Mouse (Mus musculus) stomach, embryonic 16.5 days (tissue): ENCODE results near the gene Dcaf17. TPM values are rescaled to one million over a fixed set of nuclear protein-coding genes. Genes with fewer than 3 reads are reported as not detected.

Experiments used
- ATAC-seq: fragments of 200-750 bp; cut with Nextera tagmentation; 2 replicates; pipeline ENCODE4 v1.8.0; 2017; ENCODE audit warnings: moderate number of reproducible peaks, moderate TSS enrichment; ENCODE audit not compliant: insufficient read depth, low FRiP score
- H3K27ac ChIP-seq: fragments of 300-500 bp; sonication (generic); 2 replicates; pipeline ENCODE4 v1.5.1; 2014; ENCODE audit warnings: low read length
- H3K27me3 ChIP-seq: fragments of 300-500 bp; sonication (generic); 2 replicates; pipeline ENCODE4 v1.6.1; 2014; ENCODE audit warnings: low read length, control low read depth, mixed read lengths; ENCODE audit not compliant: control insufficient read depth, insufficient read depth
- H3K36me3 ChIP-seq: fragments of 300-500 bp; sonication (generic); 2 replicates; pipeline ENCODE4 v1.6.1; 2014; ENCODE audit warnings: low read length; ENCODE audit not compliant: control insufficient read depth, insufficient read depth
- H3K4me1 ChIP-seq: fragments of 300-500 bp; sonication (generic); 2 replicates; pipeline ENCODE4 v1.6.1; 2014; ENCODE audit warnings: low read length, control low read depth, mixed read lengths; ENCODE audit not compliant: control insufficient read depth, insufficient read depth
- H3K4me2 ChIP-seq: fragments of 300-500 bp; sonication (generic); 2 replicates; pipeline ENCODE4 v1.6.1; 2014; ENCODE audit warnings: low read depth, low read length, mixed read lengths
- H3K4me3 ChIP-seq: fragments of 300-500 bp; sonication (generic); replicated peaks from 2 replicates; pipeline ENCODE4 v1.5.1; 2014; ENCODE audit warnings: mild to moderate bottlenecking, low read length
- H3K9ac ChIP-seq: fragments of 300-500 bp; sonication (generic); 2 replicates; pipeline ENCODE4 v1.6.1; 2014; ENCODE audit warnings: low read length
- H3K9me3 ChIP-seq: fragments of 300-500 bp; sonication (generic); replicated peaks from 2 replicates; pipeline ENCODE4 v1.6.1; 2016; ENCODE audit warnings: low read length, control low read depth; ENCODE audit not compliant: control insufficient read depth
- WGBS: fragments of 180-500 bp; shearing (Covaris S2); extraction: QIAGEN DNeasy Blood & Tissue Kit; methylation state at CpG from one replicate; pipeline ENCODE4 v1.1.7; 2014; 5-methylcytosine and 5-hydroxymethylcytosine counted together
- polyA plus RNA-seq: library from polyadenylated mRNA; unstranded; fragments of >200 nt; fragmentation: Nextera tagmentation; extraction: Ambion mirVana; gene quantifications from 2 replicates; pipeline ENCODE4 v1.2.1, GENCODE M21; 2015

The Dcaf17 gene
- polyA plus RNA-seq, 1 experiment from 2014 or later = 43.1 TPM

GRCm38 (mm10) chr2:71105469-71106215 is 50.5 kb downstream of the Dcaf17 start:
- Histone ChIP-seq H3K9me3 (no peaks in the 10 kb centered on the region), H3K9ac (no peak overlapping the region), H3K27ac (no peak overlapping the region), H3K4me3 (no peak overlapping the region), H3K36me3 (no peaks in the 10 kb centered on the region), H3K4me1 (no peaks in the 10 kb centered on the region), H3K27me3 (no peaks in the 10 kb centered on the region), H3K4me2 (no peak overlapping the region)
- 0 out of 2 replicates have a peak, but pooled peaks have one; percentile 10 for ATAC-seq
- 63% methylated on average over 14 of the region's 14 CpGs for WGBS

GRCm38 (mm10) chr2:71107225-71107624 is 52.1 kb downstream of the Dcaf17 start:
- WGBS = 73% methylated on average over 2 of the region's 2 CpGs
- no peak overlapping the region for H3K4me2 ChIP-seq
- H3K27ac ChIP-seq = no peak overlapping the region
- H3K4me3 ChIP-seq = no peak overlapping the region
- H3K9ac ChIP-seq = no peak overlapping the region
- no peaks in the 10 kb centered on the region for H3K4me1 ChIP-seq
- no peaks in the 10 kb centered on the region for H3K9me3 ChIP-seq
- no peaks in the 10 kb centered on the region for H3K27me3 ChIP-seq
- ATAC-seq = no peak
- H3K36me3 ChIP-seq = no peaks in the 10 kb centered on the region

GRCm38 (mm10) chr2:71108541-71108940 is 53.4 kb downstream of the Dcaf17 start:
- no peaks in the 10 kb centered on the region for H3K36me3 ChIP-seq
- H3K27ac ChIP-seq = no peak overlapping the region
- no peak overlapping the region for H3K4me3 ChIP-seq
- ATAC-seq = no peak
- H3K9me3 ChIP-seq = no peaks in the 10 kb centered on the region
- no peaks in the 10 kb centered on the region for H3K4me1 ChIP-seq
- no peaks in the 10 kb centered on the region for H3K27me3 ChIP-seq
- H3K9ac ChIP-seq = no peak overlapping the region
- H3K4me2 ChIP-seq = no peak overlapping the region
- 60% methylated on average over 3 of the region's 3 CpGs for WGBS

GRCm38 (mm10) chr2:71113489-71114171 is 58.5 kb downstream of the Dcaf17 start:
- Histone ChIP-seq H3K27me3 (no peaks in the 10 kb centered on the region), H3K9me3 (no peaks in the 10 kb centered on the region; the same call in 1 of the 2 replicates), H3K9ac (no peak overlapping the region), H3K27ac (no peak overlapping the region), H3K36me3 (no peaks in the 10 kb centered on the region), H3K4me2 (no peak overlapping the region), H3K4me3 (no peak overlapping the region), H3K4me1 (peaks cover 3% of the 10 kb centered on the region; the same call in 1 of the 2 replicates)
- 66% methylated on average over 6 of the region's 6 CpGs for whole genome bisulfite sequencing
- no peak for ATAC-seq

- Histone ChIP-seq H3K4me3 (no peak overlapping the region), H3K9me3 (no peaks in the 10 kb centered on the region; the same call in 1 of the 2 replicates), H3K36me3 (no peaks in the 10 kb centered on the region), H3K4me2 (no peak overlapping the region), H3K9ac (no peak overlapping the region), H3K27ac (no peak overlapping the region), H3K27me3 (no peaks in the 10 kb centered on the region), H3K4me1 (peaks cover 3% of the 10 kb centered on the region; the same call in 1 of the 2 replicates)
- ATAC-seq = no peak
- WGBS = 79% methylated on average over 4 of the region's 4 CpGs
Observed at GRCm38 (mm10) chr2:71116151-71116550, 61.0 kb downstream of the Dcaf17 start.

- Histone ChIP-seq H3K27ac (no peak within 1 kb of the TSS; the same call in 1 of the 2 replicates), H3K9me3 (no peaks in the 10 kb centered on the region; the same call in 1 of the 2 replicates), H3K9ac (peak within 1 kb of the TSS; percentile 73), H3K4me3 (peak within 1 kb of the TSS; percentile 55), H3K36me3 (no peaks in the 10 kb centered on the region), H3K4me2 (peak within 1 kb of the TSS; percentile 70), H3K4me1 (peaks cover 8% of the 10 kb centered on the region; the same call in 1 of the 2 replicates), H3K27me3 (no peaks in the 10 kb centered on the region)
- peak; percentile 85; the same call in 1 of the 2 replicates for ATAC-seq
- 3% methylated on average over 57 of the region's 60 CpGs for WGBS
Observed at GRCm38 (mm10) chr2:71117797-71118708, 62.9 kb downstream of the Dcaf17 start, which contains the start of gene Cybrd1. Cybrd1 (plus strand) TSS chr2:71117923.

GRCm38 (mm10) chr2:71120844-71121243 is 65.7 kb downstream of the Dcaf17 start:
- H3K36me3 ChIP-seq = no peaks in the 10 kb centered on the region
- H3K27ac ChIP-seq = no peak overlapping the region
- H3K4me2 ChIP-seq = no peak overlapping the region
- 84% methylated on average over 10 of the region's 10 CpGs for WGBS
- H3K27me3 ChIP-seq = no peaks in the 10 kb centered on the region
- no peak overlapping the region for H3K4me3 ChIP-seq
- H3K9ac ChIP-seq = no peak overlapping the region
- no peaks in the 10 kb centered on the region; the same call in 1 of the 2 replicates for H3K9me3 ChIP-seq
- H3K4me1 ChIP-seq = peaks cover 8% of the 10 kb centered on the region; the same call in 1 of the 2 replicates
- no peak for ATAC-seq

- no peak overlapping the region for H3K27ac ChIP-seq
- H3K27me3 ChIP-seq = no peaks in the 10 kb centered on the region
- no peak overlapping the region for H3K9ac ChIP-seq
- ATAC-seq = no peak
- no peak overlapping the region for H3K4me3 ChIP-seq
- H3K36me3 ChIP-seq = no peaks in the 10 kb centered on the region
- no peaks in the 10 kb centered on the region for H3K9me3 ChIP-seq
- H3K4me2 ChIP-seq = no peak overlapping the region
- peaks cover 8% of the 10 kb centered on the region; the same call in 1 of the 2 replicates for H3K4me1 ChIP-seq
- WGBS = 47% methylated on average over 5 of the region's 5 CpGs
Observed at GRCm38 (mm10) chr2:71121406-71121805, 66.3 kb downstream of the Dcaf17 start.
